Mouse (Mus musculus) left cerebral cortex, postnatal 14 days (tissue): ENCODE results near the gene Vps4b. TPM values are rescaled to one million over a fixed set of nuclear protein-coding genes. Genes with fewer than 3 reads are reported as not detected.
"Not testable (repeated sequence)": the region's sequence is repeated elsewhere in the genome, so short reads cannot be mapped to it uniquely, and the experiment has no call there.

Source experiments
- DNase-seq, 2 experiments: peaks; one replicate each; pipeline ENCODE4 v3.0.0; 2021 to 2022; ENCODE audit warnings: low spot score in 2 of 2, mixed read lengths in 1 of 2
- intact Hi-C: fragments of 180-260 bp; cut with DNase I; formaldehyde crosslinking; loops from one replicate; pipeline ENCODE4 v1.15.1; 2025
- total RNA-seq, 2 experiments: library from RNA; stranded (reverse); gene quantifications; 2 replicates each; pipeline ENCODE4 v1.2.3; 2021

Vps4b gene
- total RNA-seq, 2 experiments from 2014 or later, result 47.1 to 50.1 TPM

GRCm38 (mm10) chr1:106758734-106759571 lies 37.6 kb downstream of the Vps4b start:
- intact Hi-C loops, result no loop called here
- peak; percentile 18 to 51 for DNase-seq

- intact Hi-C loops, result no loop called here
- DNase-seq, result no peak
Measured at GRCm38 (mm10) chr1:106756633-106757032, 39.9 kb downstream of the Vps4b start.

DNA sequence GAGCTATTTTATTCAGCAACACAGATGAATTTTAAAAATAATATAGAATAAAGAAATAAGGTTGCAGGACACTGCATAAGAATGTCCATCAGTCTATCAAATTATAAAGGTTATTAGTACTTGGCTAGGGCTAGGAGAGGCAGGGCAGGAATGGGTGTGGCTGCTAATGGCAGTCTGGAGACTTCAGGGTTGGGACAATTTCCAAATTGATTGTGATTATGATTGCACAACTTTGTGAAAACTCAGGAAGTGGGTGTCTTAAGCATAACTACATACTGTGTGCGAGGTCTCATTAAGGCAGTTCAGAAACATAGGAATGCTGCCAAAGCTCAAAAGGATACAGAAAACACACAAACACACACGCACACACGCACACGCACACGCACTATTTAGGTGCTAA lies 44.5 kb downstream of the Vps4b start:
- no peak for DNase-seq
- intact Hi-C loops, result no loop called here

DNA sequence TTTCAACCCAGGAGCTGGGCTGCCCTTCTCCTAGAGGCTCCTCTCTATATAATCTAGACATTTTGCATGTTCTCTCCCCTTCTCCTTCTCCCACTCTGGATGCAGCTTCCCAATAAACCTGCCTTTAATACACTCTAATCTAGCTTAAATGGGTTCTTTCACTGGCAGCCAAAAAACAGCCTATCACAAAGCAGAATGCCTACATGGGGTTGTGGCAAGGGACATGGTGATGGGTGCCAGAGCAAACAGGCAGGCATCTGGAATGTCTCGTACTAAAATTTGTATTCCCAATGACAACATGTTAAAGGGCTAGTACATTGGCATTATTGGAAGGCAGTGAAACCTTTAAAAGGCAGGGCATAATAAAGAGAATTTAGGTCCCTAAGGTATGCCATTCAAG lies 45.9 kb downstream of the Vps4b start:
- intact Hi-C loops, result no loop called here
- no peak for DNase-seq

DNA sequence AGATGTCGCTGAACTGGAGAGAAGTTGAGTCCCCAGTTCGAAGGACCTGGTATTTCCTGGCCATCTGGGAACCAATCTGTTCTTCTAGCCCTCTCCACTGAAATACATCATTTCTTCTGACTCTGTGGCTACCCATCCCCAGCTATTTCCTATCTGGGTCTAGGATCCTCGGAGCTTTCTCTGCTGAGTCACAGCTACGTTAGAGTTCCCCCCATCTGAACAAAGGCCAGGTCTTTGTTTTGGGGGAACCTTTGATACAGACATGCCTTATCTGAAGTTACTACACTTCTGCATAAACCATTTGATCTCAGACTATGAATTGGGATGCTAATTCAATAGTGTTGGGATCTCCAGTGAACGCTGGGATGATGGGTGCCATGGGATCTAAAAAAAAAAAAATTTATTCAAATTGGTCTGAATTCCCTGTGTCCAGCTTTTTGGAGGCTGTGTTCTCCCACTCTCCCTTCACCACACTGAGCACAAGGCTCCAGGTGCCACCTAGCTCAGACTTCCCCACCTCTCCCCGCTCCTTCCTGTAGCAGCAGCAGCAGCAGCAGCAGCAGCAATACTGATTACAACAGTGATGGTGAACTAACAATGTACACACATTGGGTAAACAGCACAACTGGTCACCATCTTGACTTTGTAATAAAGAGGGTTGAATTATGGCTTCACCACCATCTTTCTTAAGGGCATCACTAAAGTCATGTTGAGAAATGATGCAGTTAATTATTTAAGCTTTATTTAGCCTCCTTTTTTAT lies 47.8 kb downstream of the Vps4b start:
- no peak for DNase-seq
- intact Hi-C loops, result no loop called here

DNA sequence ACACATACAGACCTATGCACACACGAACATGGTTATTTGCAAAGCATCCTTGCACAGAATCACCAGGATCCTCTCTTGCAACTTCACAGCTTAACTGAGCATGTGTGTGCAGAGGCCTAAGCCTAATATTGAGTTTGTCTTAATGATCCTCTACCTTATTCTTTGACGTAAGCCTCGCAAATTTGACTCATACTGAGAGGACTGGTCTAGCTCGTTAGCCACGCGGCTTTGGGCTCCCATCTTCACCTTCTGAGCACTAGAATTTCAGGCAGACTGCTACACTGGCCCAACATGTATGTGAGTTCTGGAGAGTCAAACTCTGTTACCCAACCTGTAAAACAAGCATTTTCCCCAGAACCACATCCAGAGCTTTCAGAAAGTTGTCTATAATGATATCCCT lies 53.5 kb downstream of the Vps4b start:
- no peak for DNase-seq
- intact Hi-C loops, result no loop called here

GRCm38 (mm10) chr1:106740735-106741134 lies 55.8 kb downstream of the Vps4b start:
- no peak for DNase-seq
- intact Hi-C loops, result no loop called here

DNA sequence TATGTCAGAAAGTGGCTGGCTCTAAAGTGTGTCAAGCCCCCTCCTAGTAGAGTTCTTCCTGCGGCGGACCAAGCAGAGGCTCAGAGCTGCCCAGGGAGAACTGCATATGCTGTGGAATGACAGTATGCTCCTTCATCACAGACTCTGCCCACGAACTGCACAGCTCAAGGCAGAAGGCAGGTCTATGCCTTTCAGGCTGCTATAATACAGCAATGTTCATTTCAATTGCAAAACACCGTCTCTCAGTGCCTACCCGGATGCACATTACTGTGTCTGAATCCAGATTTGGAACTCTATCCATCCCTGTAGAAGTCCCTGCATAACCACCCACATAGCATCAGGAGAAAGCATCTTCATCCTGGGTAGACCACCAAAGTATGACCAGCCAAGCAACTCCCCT lies 56.7 kb downstream of the Vps4b start:
- intact Hi-C loops, result no loop called here
- no peak for DNase-seq

GRCm38 (mm10) chr1:106738092-106738491 lies 58.4 kb downstream of the Vps4b start:
- no peak for DNase-seq
- intact Hi-C loops, result no loop called here

DNA sequence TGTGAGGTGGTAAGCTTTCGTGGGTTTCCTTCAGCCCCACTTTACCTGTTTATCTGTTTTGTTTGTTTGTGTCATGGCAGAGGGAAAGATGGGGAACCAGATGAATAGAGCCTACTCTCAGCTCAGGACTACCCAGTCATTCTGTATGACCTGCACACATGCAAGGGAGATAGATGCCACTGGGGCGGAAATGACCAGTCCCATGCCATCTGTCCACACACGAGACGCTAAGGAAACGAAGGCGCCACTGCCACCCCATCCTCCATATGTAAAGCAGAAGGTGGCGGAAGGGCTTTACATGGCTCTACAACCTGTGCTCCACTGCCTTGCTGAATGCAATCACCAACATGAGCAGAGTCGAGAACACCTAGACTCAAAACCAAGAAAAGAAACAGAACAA lies 60.3 kb downstream of the Vps4b start:
- intact Hi-C loops, result no loop called here
- DNase-seq, result no peak

DNA sequence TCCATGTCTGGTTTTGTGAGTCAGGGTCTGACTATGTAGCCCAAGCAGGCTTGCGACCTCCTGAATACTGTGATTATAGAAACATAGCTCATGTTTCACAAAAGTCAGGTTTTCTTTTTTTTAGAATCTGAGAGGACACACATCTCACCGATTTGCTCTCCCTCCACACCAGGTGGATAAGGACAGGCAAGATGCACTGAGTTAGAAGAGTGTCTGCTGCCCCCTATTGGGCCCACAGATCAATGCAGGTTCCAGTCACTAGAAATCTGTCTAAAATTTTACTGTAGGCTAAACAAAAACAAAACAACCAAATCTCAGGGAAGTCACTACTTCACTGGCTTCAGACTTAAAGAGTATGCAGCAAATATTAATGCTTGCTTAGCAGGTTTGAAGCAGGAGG lies 60.9 kb downstream of the Vps4b start:
- DNase-seq, result peak; percentile 49 to 54
- intact Hi-C loops, result no loop called here

- intact Hi-C loops, result no loop called here
- no peak for DNase-seq
Measured at GRCm38 (mm10) chr1:106722061-106722460, 74.5 kb downstream of the Vps4b start.

- intact Hi-C loops, result loop anchor here (2.0 to 10.0 kb wide), 2 partner anchors 293 to 643 kb away; no protein-coding TSS in a partner anchor
- not testable (repeated sequence) for DNase-seq
Measured at GRCm38 (mm10) chr1:106717736-106718135, 78.8 kb downstream of the Vps4b start.

GRCm38 (mm10) chr1:106717071-106717601 lies 79.4 kb downstream of the Vps4b start:
- DNase-seq, result peak; percentile 81 to 88
- intact Hi-C loops, result loop anchor here (2.0 to 10.0 kb wide), 2 partner anchors 292 to 642 kb away; no protein-coding TSS in a partner anchor

DNA sequence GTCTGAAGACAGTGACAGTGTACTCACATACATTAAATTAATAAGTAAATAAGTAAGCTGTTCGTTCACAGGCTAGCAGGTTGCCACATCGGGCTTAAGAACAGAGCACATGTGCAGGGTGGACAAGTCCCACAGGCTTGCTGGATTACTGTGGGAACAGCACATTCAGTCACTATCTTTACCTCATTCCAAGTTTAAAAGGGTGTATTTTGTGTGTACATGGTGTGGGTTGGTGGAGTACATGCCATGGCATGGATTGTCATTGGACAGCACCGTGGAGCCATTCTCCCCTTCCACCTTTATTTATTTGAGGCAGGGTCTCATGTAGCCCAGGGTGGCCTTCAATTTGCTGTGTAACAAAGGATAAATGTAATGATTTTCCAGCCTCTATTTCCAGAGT lies 80.4 kb downstream of the Vps4b start:
- intact Hi-C loops, result loop anchor here (2.0 to 10.0 kb wide), 2 partner anchors 291 to 641 kb away; no protein-coding TSS in a partner anchor
- no peak for DNase-seq

- intact Hi-C loops, result loop anchor here (2.0 to 10.0 kb wide), 2 partner anchors 291 to 641 kb away; no protein-coding TSS in a partner anchor
Measured at GRCm38 (mm10) chr1:106715111-106716083, 81.1 kb downstream of the Vps4b start.

DNA sequence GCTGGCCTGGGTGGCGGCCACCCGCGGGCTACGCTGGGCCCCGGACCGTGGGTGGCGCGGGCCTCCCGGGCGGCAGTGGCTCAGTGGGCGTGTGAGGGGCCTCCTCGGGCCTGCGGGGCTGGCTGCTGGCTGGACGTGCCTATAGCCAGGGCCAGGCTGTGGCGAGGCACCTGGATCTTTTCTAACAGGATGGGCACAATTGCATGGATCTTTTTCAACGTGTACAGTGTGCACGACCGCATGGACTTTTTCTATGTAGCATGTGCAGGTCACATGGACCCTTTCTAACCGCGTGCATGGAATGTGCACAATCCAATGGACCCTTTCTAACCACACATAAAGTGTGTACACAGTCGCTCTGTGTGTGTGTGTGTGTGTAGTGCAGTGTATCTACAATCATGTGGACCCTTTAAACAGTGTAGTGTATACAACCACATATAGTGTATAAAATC lies 82.0 kb downstream of the Vps4b start:
- intact Hi-C loops, result loop anchor here (5.0 to 10.0 kb wide), 2 partner anchors 87 to 640 kb away; no protein-coding TSS in a partner anchor
- peak in 1 of 2 experiments; percentile 39 for DNase-seq

More at GRCm38 (mm10) chr1:106715111-106716083, 81.1 kb downstream of the Vps4b start:
- DNase-seq, result no peak
